Mouse (Mus musculus): Measurements from ENCODE around the gene Stat1. TPM values are rescaled to one million over a fixed set of nuclear protein-coding genes. Genes with fewer than 3 reads are reported as not detected.
A peak's percentile ranks its signal among the peaks of the same experiment; 100 is the strongest.

The Stat1 gene
- total and polyA plus RNA-seq, 3 experiments = 79.2 to 131 (median 127) TPM

- no peak for DNase-seq
These were observed 44.6 kb downstream of the Stat1 start for GRCm38 (mm10) chr1:52163707-52164457.

- no peak for DNase-seq
These were observed 47.5 kb downstream of the Stat1 start for GRCm38 (mm10) chr1:52166652-52167220.

- peak; percentile 45 for DNase-seq
These were observed 50.8 kb downstream of the Stat1 start for GRCm38 (mm10) chr1:52170057-52170456.

GRCm38 (mm10) chr1:52170747-52171146 lies 51.5 kb downstream of the Stat1 start:
- no peak for DNase-seq

- no peak for DNase-seq
These were observed 52.0 kb downstream of the Stat1 start for GRCm38 (mm10) chr1:52171271-52171670.

- no peak for DNase-seq
These were observed 56.1 kb downstream of the Stat1 start for GRCm38 (mm10) chr1:52175321-52175720.

- DNase-seq = no peak
These were observed 56.7 kb downstream of the Stat1 start for GRCm38 (mm10) chr1:52175983-52176382.

GRCm38 (mm10) chr1:52176999-52177398 lies 57.8 kb downstream of the Stat1 start:
- DNase-seq = no peak

- no peak for DNase-seq
These were observed 60.8 kb downstream of the Stat1 start for GRCm38 (mm10) chr1:52179939-52180568.

- no peak for DNase-seq
These were observed 62.8 kb downstream of the Stat1 start for GRCm38 (mm10) chr1:52181994-52182393.

- no peak for DNase-seq
These were observed 63.8 kb downstream of the Stat1 start for GRCm38 (mm10) chr1:52182992-52183391.

Other genes starting within 250 kb of the Stat1 start
- gene Myo1b, start 203.4 kb upstream of the Stat1 start, total RNA-seq (2021) = 10 to 100 TPM; 43.8 to 50.4 TPM
- gene Myo1b, start 203.4 kb upstream of the Stat1 start, polyA plus RNA-seq (2012; rRNA removed) = 7.9 and 11.3 TPM in 2 replicates
- gene Stat4, start 132.3 kb upstream of the Stat1 start, total RNA-seq (2021) = under 1 TPM; 0.28 to 0.43 TPM
- gene Stat4, start 132.3 kb upstream of the Stat1 start, polyA plus RNA-seq (2012; rRNA removed) = not detected in 2 replicates
- 10 to 100 TPM; 69.1 to 94.1 TPM for gene Gls, start 113.8 kb downstream of the Stat1 start, total RNA-seq (2021)
- gene Gls, start 113.8 kb downstream of the Stat1 start, polyA plus RNA-seq (2012; rRNA removed) = 14.2 TPM in 2 replicates

Measured in adrenal gland, adult 2 months (tissue).